Mouse (Mus musculus) forebrain, embryonic 15.5 days (tissue): ENCODE data around the gene Tob2. TPM values are rescaled to one million over a fixed set of nuclear protein-coding genes. Genes with fewer than 3 reads are reported as not detected.

ENCODE experiments used
- ATAC-seq: fragments of 200-750 bp; cut with Nextera tagmentation; replicated peaks from 2 replicates; pipeline ENCODE4 v1.8.0; 2017; ENCODE audit warnings: mild to moderate bottlenecking, moderate TSS enrichment, moderate library complexity
- H3K27ac ChIP-seq: fragments of 300-500 bp; sonication (generic); replicated peaks from 2 replicates; pipeline ENCODE4 v1.5.1; 2015; ENCODE audit warnings: mild to moderate bottlenecking, inconsistent platforms
- H3K27me3 ChIP-seq: fragments of 300-500 bp; sonication (generic); 2 replicates; pipeline ENCODE4 v1.6.1; 2015; ENCODE audit warnings: inconsistent platforms
- H3K36me3 ChIP-seq: fragments of 300-500 bp; sonication (generic); 2 replicates; pipeline ENCODE4 v1.6.1; 2015; ENCODE audit warnings: mild to moderate bottlenecking, inconsistent platforms
- H3K4me1 ChIP-seq: fragments of 300-500 bp; sonication (generic); 2 replicates; pipeline ENCODE4 v1.6.1; 2015; ENCODE audit warnings: inconsistent platforms
- H3K4me2 ChIP-seq: fragments of 300-500 bp; sonication (generic); replicated peaks from 2 replicates; pipeline ENCODE4 v1.6.1; 2015; ENCODE audit warnings: mild to moderate bottlenecking, inconsistent platforms
- H3K4me3 ChIP-seq: fragments of 300-500 bp; sonication (generic); 2 replicates; pipeline ENCODE4 v1.5.1; 2015; ENCODE audit warnings: mild to moderate bottlenecking, inconsistent platforms
- H3K9ac ChIP-seq: fragments of 300-500 bp; sonication (generic); replicated peaks from 2 replicates; pipeline ENCODE4 v1.6.1; 2015; ENCODE audit warnings: mild to moderate bottlenecking, inconsistent platforms
- H3K9me3 ChIP-seq: fragments of 300-500 bp; sonication (generic); 2 replicates; pipeline ENCODE4 v1.6.1; 2016; ENCODE audit warnings: inconsistent platforms
- WGBS: fragments of 180-500 bp; shearing (Covaris S2); methylation state at CpG from one replicate; pipeline ENCODE4 v1.1.7; 2015; ENCODE audit warnings: mixed read lengths; 5-methylcytosine and 5-hydroxymethylcytosine counted together
- polyA plus RNA-seq: library from polyadenylated mRNA; unstranded; fragments of >200 nt; fragmentation: Nextera tagmentation; extraction: Ambion mirVana; gene quantifications from 2 replicates; pipeline ENCODE4 v1.2.1, GENCODE M21; 2015

Tob2 gene
- polyA plus RNA-seq, 1 experiment from 2014 or later = 20.2 TPM

GRCm38 (mm10) chr15:81833481-81833880, 25.1 kb downstream of the Tob2 start:
- no peak overlapping the region for H3K9ac ChIP-seq
- WGBS = 80% methylated on average over 4 of the region's 4 CpGs
- H3K4me2 ChIP-seq = no peak overlapping the region
- no peak overlapping the region for H3K4me3 ChIP-seq
- H3K36me3 ChIP-seq = no peaks in the 10 kb centered on the region
- H3K9me3 ChIP-seq = no peaks in the 10 kb centered on the region
- H3K4me1 ChIP-seq = peaks cover 15% of the 10 kb centered on the region
- no peak overlapping the region for H3K27ac ChIP-seq
- no peaks in the 10 kb centered on the region for H3K27me3 ChIP-seq
- no peak for ATAC-seq

GRCm38 (mm10) chr15:81832219-81832618, 26.4 kb downstream of the Tob2 start:
- no peaks in the 10 kb centered on the region for H3K27me3 ChIP-seq
- H3K9me3 ChIP-seq = no peaks in the 10 kb centered on the region
- 94% methylated on average over 3 of the region's 3 CpGs for WGBS
- H3K36me3 ChIP-seq = no peaks in the 10 kb centered on the region
- H3K4me3 ChIP-seq = no peak overlapping the region
- H3K9ac ChIP-seq = no peak overlapping the region
- no peak for ATAC-seq
- 0 out of 2 replicates have a peak overlapping the region, but pooled peaks have one; percentile 20 for H3K27ac ChIP-seq
- H3K4me1 ChIP-seq = peaks cover 15% of the 10 kb centered on the region
- H3K4me2 ChIP-seq = no peak overlapping the region

- Histone ChIP-seq H3K27ac (peak overlapping the region; percentile 39; the same call in 1 of the 2 replicates), H3K4me1 (peaks cover 10% of the 10 kb centered on the region), H3K9ac (no peak overlapping the region), H3K4me2 (no peak overlapping the region), H3K4me3 (no peak overlapping the region), H3K36me3 (peaks cover 6% of the 10 kb centered on the region; the same call in 1 of the 2 replicates), H3K27me3 (no peaks in the 10 kb centered on the region), H3K9me3 (no peaks in the 10 kb centered on the region)
- 16% methylated on average over 24 of the region's 24 CpGs for WGBS
- ATAC-seq = peak; percentile 89
Measured at GRCm38 (mm10) chr15:81831136-81831825, 27.3 kb downstream of the Tob2 start.

DNA sequence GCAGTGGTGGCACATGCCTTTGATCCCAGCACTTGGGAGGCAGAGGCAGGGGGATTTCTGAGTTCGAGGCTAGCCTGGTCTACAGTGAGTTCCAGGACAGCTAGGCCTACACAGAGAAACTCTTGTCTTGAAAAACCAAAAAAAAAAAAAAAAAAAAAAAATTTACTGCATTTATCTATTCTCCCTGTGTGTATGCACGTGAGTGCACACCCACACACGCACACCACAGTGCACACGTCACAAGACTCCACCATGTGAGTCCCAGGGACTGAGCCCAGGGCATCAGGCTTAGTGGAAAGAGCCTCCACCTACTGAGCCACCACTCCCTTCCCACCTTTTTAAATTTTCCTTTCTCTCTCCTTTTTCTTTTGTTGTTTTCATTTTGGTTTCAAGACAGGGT, 28.1 kb downstream of the Tob2 start:
- H3K27ac ChIP-seq = peak overlapping the region; percentile 32; the same call in 1 of the 2 replicates
- H3K9ac ChIP-seq = no peak overlapping the region
- H3K4me3 ChIP-seq = no peak overlapping the region
- no peak for ATAC-seq
- no peaks in the 10 kb centered on the region for H3K9me3 ChIP-seq
- H3K27me3 ChIP-seq = no peaks in the 10 kb centered on the region
- H3K4me1 ChIP-seq = peaks cover 4% of the 10 kb centered on the region
- peaks cover 9% of the 10 kb centered on the region for H3K36me3 ChIP-seq
- H3K4me2 ChIP-seq = no peak overlapping the region
- WGBS = 92% methylated on average over 4 of the region's 4 CpGs

DNA sequence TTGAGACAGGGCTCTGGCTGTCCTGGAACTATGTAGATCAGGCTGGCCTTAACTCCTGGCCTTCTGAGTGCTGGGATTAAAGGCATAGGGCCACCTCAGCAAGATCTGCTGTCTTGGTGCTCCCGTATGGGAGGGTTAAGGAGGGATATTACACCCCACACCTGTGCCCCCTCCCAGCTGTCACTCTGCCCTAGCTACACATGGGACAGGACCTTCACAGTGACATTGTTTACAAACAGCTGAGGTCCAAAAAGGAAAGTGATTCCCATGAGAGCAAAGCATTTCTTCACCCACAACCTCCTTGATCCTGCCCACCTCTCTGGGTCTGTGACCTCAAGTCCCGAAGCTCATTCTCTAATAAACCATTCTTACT, 29.4 kb downstream of the Tob2 start:
- Histone ChIP-seq H3K4me1 (peaks cover 4% of the 10 kb centered on the region), H3K9me3 (no peaks in the 10 kb centered on the region), H3K27me3 (no peaks in the 10 kb centered on the region), H3K27ac (no peak overlapping the region), H3K9ac (no peak overlapping the region), H3K4me3 (no peak overlapping the region), H3K36me3 (peaks cover 22% of the 10 kb centered on the region), H3K4me2 (no peak overlapping the region)
- 73% methylated on average over 2 of the region's 2 CpGs for WGBS
- no peak for ATAC-seq

DNA sequence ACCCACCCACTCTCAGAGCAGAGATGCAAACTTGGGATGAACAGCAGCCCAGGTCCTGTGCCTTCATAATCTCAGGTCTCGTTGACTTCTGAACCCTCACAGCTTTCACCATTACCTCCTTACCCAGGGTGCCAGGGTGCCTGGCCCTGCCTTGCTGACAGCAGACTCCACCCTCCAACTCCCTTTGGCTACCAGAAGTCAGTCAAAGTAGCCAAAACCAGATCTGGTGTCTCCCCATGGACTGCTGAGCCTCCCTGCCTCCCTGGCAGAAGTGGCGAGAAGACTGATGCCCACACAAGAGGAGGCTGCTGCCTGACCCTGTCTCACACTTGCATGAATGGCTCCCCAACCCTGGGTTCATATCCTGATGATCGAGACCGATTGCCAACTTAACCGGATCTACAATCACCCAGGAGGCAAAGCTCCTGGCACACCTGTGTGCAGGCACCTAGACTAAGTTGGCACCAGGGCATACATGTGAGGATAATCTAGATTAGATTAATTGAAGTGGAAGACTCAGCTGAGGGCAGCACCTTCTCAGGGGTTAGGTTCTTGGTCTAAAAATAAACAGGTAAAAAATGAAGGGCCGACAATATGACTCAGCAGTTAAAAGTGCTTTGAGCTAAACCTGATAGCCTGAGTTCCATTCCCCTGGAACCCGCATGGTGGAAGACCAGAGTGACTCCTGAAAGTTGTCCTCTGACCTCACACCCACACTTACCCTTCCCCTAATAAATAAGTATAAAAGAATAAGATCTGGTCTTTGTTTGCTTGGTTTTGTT, 30.0 kb downstream of the Tob2 start:
- Histone ChIP-seq H3K4me2 (no peak overlapping the region), H3K4me3 (no peak overlapping the region), H3K27me3 (no peaks in the 10 kb centered on the region), H3K36me3 (peaks cover 27% of the 10 kb centered on the region), H3K9me3 (no peaks in the 10 kb centered on the region), H3K9ac (no peak overlapping the region), H3K27ac (no peak overlapping the region), H3K4me1 (peaks cover 4% of the 10 kb centered on the region)
- 92% methylated on average over 7 of the region's 7 CpGs for WGBS
- ATAC-seq = no peak

DNA sequence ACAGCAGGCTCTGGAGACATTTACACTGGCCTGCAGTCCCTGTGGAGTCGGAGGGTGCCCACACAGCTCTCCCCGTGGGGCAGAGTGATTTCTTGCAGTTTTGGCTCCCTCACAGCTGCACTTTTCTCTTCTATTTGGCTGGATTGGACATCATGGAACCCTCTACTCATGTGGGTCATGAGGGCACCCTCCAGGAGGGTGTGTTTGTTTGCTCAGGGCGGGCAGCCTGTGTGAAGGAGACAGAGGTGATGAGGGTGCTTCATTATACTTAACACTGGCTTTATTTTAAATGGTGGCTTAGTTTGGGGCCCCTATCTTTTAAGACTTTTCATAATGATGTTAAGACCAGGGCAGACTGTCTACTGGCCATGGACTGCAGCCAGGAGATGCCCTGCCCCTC, 33.8 kb downstream of the Tob2 start:
- peaks cover 57% of the 10 kb centered on the region for H3K36me3 ChIP-seq

GRCm38 (mm10) chr15:81822631-81823030, 36.0 kb downstream of the Tob2 start:
- Histone ChIP-seq H3K27me3 (no peaks in the 10 kb centered on the region), H3K4me2 (no peak overlapping the region), H3K36me3 (peaks cover 66% of the 10 kb centered on the region), H3K9me3 (no peaks in the 10 kb centered on the region), H3K4me3 (no peak overlapping the region), H3K9ac (no peak overlapping the region), H3K4me1 (no peaks in the 10 kb centered on the region), H3K27ac (no peak overlapping the region)
- 91% methylated on average over 3 of the region's 3 CpGs for WGBS
- no peak for ATAC-seq

More for the DNA sequence above, 33.8 kb downstream of the Tob2 start:
- WGBS = 94% methylated on average over 3 of the region's 3 CpGs
- H3K9me3 ChIP-seq = no peaks in the 10 kb centered on the region
- no peak overlapping the region for H3K9ac ChIP-seq
- H3K4me3 ChIP-seq = no peak overlapping the region
- no peaks in the 10 kb centered on the region for H3K4me1 ChIP-seq
- H3K27ac ChIP-seq = no peak overlapping the region
- H3K27me3 ChIP-seq = no peaks in the 10 kb centered on the region
- H3K4me2 ChIP-seq = no peak overlapping the region
- ATAC-seq = no peak

- ATAC-seq = no peak
- H3K9ac ChIP-seq = no peak overlapping the region
- H3K27me3 ChIP-seq = no peaks in the 10 kb centered on the region
- H3K27ac ChIP-seq = no peak overlapping the region
- peaks cover 63% of the 10 kb centered on the region for H3K36me3 ChIP-seq
- WGBS = 89% methylated on average over 3 of the region's 3 CpGs
- H3K4me1 ChIP-seq = peaks cover 5% of the 10 kb centered on the region
- no peak overlapping the region for H3K4me3 ChIP-seq
- no peaks in the 10 kb centered on the region for H3K9me3 ChIP-seq
- no peak overlapping the region for H3K4me2 ChIP-seq
Measured at GRCm38 (mm10) chr15:81818404-81818803, 40.2 kb downstream of the Tob2 start.

DNA sequence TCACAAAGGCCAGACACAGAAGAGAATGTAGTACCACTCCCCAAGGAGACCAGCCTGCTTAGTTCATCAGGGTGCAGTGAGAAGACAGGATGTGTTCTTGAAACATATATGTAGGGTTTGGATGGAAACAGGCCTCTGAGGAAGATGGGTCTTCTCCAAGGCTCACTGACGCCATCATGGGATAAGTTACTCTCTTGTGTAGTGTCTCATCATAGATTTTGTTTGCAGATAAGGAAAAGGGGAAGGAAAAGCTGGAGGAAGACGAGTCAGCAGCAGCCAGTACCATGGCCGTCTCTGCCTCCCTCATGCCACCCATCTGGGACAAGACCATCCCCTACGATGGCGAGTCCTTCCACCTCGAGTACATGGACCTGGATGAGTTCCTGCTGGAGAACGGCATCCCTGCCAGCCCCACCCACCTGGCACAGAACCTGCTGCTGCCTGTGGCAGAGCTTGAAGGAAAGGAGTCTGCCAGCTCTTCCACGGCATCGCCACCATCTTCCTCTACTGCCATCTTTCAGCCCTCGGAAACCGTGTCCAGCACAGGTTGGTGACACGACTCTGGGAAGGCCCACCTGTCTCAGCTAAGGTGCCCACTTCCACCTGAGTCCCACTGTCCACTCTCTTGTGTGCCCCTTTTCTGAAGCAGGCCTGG, 43.8 kb downstream of the Tob2 start:
- H3K27me3 ChIP-seq = no peaks in the 10 kb centered on the region
- no peak overlapping the region for H3K9ac ChIP-seq
- H3K9me3 ChIP-seq = no peaks in the 10 kb centered on the region
- H3K27ac ChIP-seq = no peak overlapping the region
- 84% methylated on average over 12 of the region's 12 CpGs for WGBS
- no peak overlapping the region for H3K4me2 ChIP-seq
- ATAC-seq = no peak
- H3K36me3 ChIP-seq = peaks cover 36% of the 10 kb centered on the region
- H3K4me3 ChIP-seq = no peak overlapping the region
- peaks cover 29% of the 10 kb centered on the region for H3K4me1 ChIP-seq

DNA sequence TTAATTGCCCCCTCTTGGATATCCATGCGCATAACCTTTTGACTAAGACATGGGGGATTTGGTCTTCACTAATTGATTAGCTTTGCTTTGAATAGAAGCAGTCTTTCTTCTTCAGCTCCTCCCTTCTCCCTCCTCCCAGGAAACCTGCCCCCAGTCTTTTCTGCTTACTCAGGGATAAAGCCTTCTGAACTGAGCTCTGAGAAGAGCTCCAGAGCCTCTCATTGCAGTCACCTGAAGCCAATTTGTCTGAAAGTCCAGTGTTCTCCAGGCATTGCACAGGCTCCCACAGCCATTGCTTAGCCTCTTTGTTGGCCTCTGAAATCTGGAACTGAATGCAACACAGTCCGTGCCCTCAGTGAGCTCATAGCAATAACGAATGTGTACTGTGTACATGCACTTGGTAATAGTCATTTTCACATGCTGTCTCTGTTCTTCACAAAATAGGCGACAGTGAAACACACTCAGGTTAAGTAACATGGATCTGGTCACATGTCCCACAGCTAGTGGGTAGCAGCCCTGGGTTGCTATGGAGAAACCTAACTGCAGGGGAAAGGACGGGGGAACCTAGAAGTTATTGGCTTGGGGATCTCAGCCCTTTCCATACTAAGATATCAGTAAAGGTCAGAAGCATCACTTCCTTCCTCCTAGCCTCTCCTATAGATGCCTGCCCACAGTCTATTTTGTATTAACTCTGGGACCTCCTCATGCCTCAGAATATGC, 44.5 kb downstream of the Tob2 start:
- Histone ChIP-seq H3K9me3 (no peaks in the 10 kb centered on the region), H3K27me3 (no peaks in the 10 kb centered on the region), H3K36me3 (peaks cover 30% of the 10 kb centered on the region), H3K4me2 (no peak overlapping the region), H3K9ac (no peak overlapping the region), H3K4me3 (no peak overlapping the region), H3K4me1 (peaks cover 35% of the 10 kb centered on the region), H3K27ac (no peak overlapping the region)
- WGBS = 44% methylated on average over 5 of the region's 5 CpGs
- ATAC-seq = no peak
